ENCODE assay signal across 10 mouse cellular contexts in the genomic region with DNA sequence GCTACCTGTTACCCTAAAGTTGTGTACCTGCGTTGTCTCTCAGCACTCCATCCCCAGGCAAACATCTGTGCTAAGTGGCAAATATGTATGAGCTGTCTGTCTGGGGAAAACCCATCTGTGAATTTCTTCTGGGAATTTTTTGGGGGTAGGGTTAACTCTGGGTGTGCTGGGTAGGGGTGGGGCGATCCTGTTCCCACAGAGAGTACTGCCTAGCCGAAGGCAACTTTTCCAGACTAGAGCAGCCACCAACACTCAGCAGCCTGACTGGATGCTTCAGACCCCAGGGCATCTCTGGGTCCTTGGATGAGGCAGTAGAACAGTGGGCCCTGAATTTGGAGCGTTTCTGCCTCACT. TPM values are rescaled to one million over a fixed set of nuclear protein-coding genes. Genes with fewer than 3 reads are reported as not detected.
DNase-seq lines count a peak whose midpoint lies in the region; ATAC-seq and TF ChIP-seq lines count a peak whose summit lies in the region.
"Had no signal": no experiment of that assay in that cellular context is flagged by ENCODE, and none has a peak within 500 bp of the region (broad histone marks: within the 10 kb centered on the region; RNA-seq: fewer than 3 reads in every experiment).

No protein-coding gene starts in this region.

- no peak for TF ChIP-seq EP300 in lung, postnatal 0 days (IDR thresholded peaks at IDR 0.05)

- no peaks in the 10 kb centered on the region for H3K36me3 ChIP-seq in forebrain, embryonic 15.5 days
- H3K36me3 ChIP-seq in forebrain, embryonic 13.5 days (ENCODE audit: poor library complexity, severe bottlenecking): no peaks in the 10 kb centered on the region
- H3K36me3 ChIP-seq in lung, embryonic 14.5 days (ENCODE audit: insufficient read depth): no peaks in the 10 kb centered on the region
- H3K36me3 ChIP-seq in lung, postnatal 0 days (ENCODE audit: insufficient read depth, low read length): no peaks in the 10 kb centered on the region
- H3K36me3 ChIP-seq in embryonic facial prominence, embryonic 11.5 days (replicated peaks; ENCODE audit: control insufficient read depth, insufficient read depth, low read depth, low read length): no peaks in the 10 kb centered on the region
- H3K36me3 ChIP-seq in limb, embryonic 10.5 days: no peaks in the 10 kb centered on the region
- H3K36me3 ChIP-seq: limb, embryonic 12.5 days had no signal

- H3K4me2 ChIP-seq in forebrain, embryonic 15.5 days (replicated peaks): 0 out of 2 replicates have a peak overlapping the region, but pooled peaks have one; percentile 92
- no peak overlapping the region for H3K4me2 ChIP-seq in forebrain, embryonic 13.5 days
- no peak overlapping the region; the same call in 1 of the 2 replicates for H3K4me2 ChIP-seq in lung, embryonic 14.5 days
- no peak overlapping the region for H3K4me2 ChIP-seq in lung, postnatal 0 days (replicated peaks; ENCODE audit: low read depth, low read length)
- H3K4me2 ChIP-seq in embryonic facial prominence, embryonic 11.5 days (ENCODE audit: low read depth, low read length): no peak overlapping the region

- no peak for DNase-seq in lung, embryonic 14.5 days
- no peak for DNase-seq in lung, postnatal 0 days (ENCODE audit: low spot score)
- no peak for DNase-seq in embryonic facial prominence, embryonic 11.5 days (ENCODE audit: low spot score)
- DNase-seq in limb, embryonic 10.5 days (ENCODE audit: low spot score): no peak
- DNase-seq in cerebellum, postnatal 25 days: no peak
- DNase-seq in right cerebral cortex, postnatal 25 days: no peak

- H3K4me3 ChIP-seq in forebrain, embryonic 15.5 days: no peak overlapping the region
- H3K4me3 ChIP-seq in forebrain, embryonic 13.5 days: no peak overlapping the region
- no peak overlapping the region for H3K4me3 ChIP-seq in lung, embryonic 14.5 days (ENCODE audit: low read depth, low read length)
- no peak overlapping the region for H3K4me3 ChIP-seq in lung, postnatal 0 days (ENCODE audit: low read depth, low read length)
- H3K4me3 ChIP-seq in embryonic facial prominence, embryonic 11.5 days (ENCODE audit: low read depth, low read length): no peak overlapping the region
- 0 out of 2 replicates have a peak overlapping the region, but pooled peaks have one; percentile 56 for H3K4me3 ChIP-seq in limb, embryonic 10.5 days
- H3K4me3 ChIP-seq: myocyte had no signal

- H3K27ac ChIP-seq in forebrain, embryonic 15.5 days (replicated peaks): 0 out of 2 replicates have a peak overlapping the region, but pooled peaks have one; percentile 36
- H3K27ac ChIP-seq in forebrain, embryonic 13.5 days: no peak overlapping the region
- H3K27ac ChIP-seq in lung, embryonic 14.5 days (ENCODE audit: low read depth): peak overlapping the region; percentile 12; the same call in 1 of the 2 replicates
- H3K27ac ChIP-seq in lung, postnatal 0 days (ENCODE audit: low read length): no peak overlapping the region
- no peak overlapping the region for H3K27ac ChIP-seq in embryonic facial prominence, embryonic 11.5 days (replicated peaks; ENCODE audit: low read depth, low read length)
- peak overlapping the region; percentile 50 for H3K27ac ChIP-seq in limb, embryonic 10.5 days

- H3K9ac ChIP-seq in forebrain, embryonic 15.5 days (replicated peaks): no peak overlapping the region
- no peak overlapping the region for H3K9ac ChIP-seq in forebrain, embryonic 13.5 days
- H3K9ac ChIP-seq in lung, embryonic 14.5 days: no peak overlapping the region
- no peak overlapping the region for H3K9ac ChIP-seq in lung, postnatal 0 days (replicated peaks; ENCODE audit: low read depth)
- H3K9ac ChIP-seq in embryonic facial prominence, embryonic 11.5 days (replicated peaks; ENCODE audit: low read length): 0 out of 2 replicates have a peak overlapping the region, but pooled peaks have one; percentile 11

- no peak for TF ChIP-seq CTCF in lung, embryonic 14.5 days (IDR thresholded peaks at IDR 0.05; ENCODE audit: low read depth)
- TF ChIP-seq CTCF in lung, postnatal 0 days (IDR thresholded peaks at IDR 0.05): no peak

- no peak for ATAC-seq in forebrain, embryonic 15.5 days (replicated peaks)
- ATAC-seq in forebrain, embryonic 13.5 days: no peak
- no peak for ATAC-seq in lung, embryonic 14.5 days (ENCODE audit: insufficient read depth)
- no peak for ATAC-seq in lung, postnatal 0 days
- no peak for ATAC-seq in embryonic facial prominence, embryonic 11.5 days (replicated peaks; ENCODE audit: insufficient number of reproducible peaks, low FRiP score, low TSS enrichment, low read depth)

- H3K9me3 ChIP-seq in forebrain, embryonic 15.5 days: no peaks in the 10 kb centered on the region
- no peaks in the 10 kb centered on the region for H3K9me3 ChIP-seq in forebrain, embryonic 13.5 days (replicated peaks)
- no peaks in the 10 kb centered on the region for H3K9me3 ChIP-seq in lung, embryonic 14.5 days (ENCODE audit: low read depth, low read length)
- no peaks in the 10 kb centered on the region for H3K9me3 ChIP-seq in lung, postnatal 0 days (ENCODE audit: low read length)
- no peaks in the 10 kb centered on the region for H3K9me3 ChIP-seq in embryonic facial prominence, embryonic 11.5 days (replicated peaks; ENCODE audit: control insufficient read depth, low read length)
- H3K9me3 ChIP-seq in limb, embryonic 10.5 days (replicated peaks): no peaks in the 10 kb centered on the region
- H3K9me3 ChIP-seq: limb, embryonic 12.5 days had no signal

- 30% methylated on average over 4 of the region's 4 CpGs for WGBS in forebrain, embryonic 15.5 days
- 28% methylated on average over 4 of the region's 4 CpGs for WGBS in forebrain, embryonic 13.5 days
- 18% methylated on average over 4 of the region's 4 CpGs for WGBS in lung, embryonic 14.5 days
- WGBS in lung, postnatal 0 days: 23% methylated on average over 4 of the region's 4 CpGs
- WGBS in embryonic facial prominence, embryonic 11.5 days: 22% methylated on average over 4 of the region's 4 CpGs
- WGBS in limb, embryonic 10.5 days: 23% methylated on average over 4 of the region's 4 CpGs

- H3K4me1 ChIP-seq in forebrain, embryonic 15.5 days: peaks cover 38% of the 10 kb centered on the region
- peaks cover 33% of the 10 kb centered on the region for H3K4me1 ChIP-seq in forebrain, embryonic 13.5 days
- peaks cover 6% of the 10 kb centered on the region; the same call in 1 of the 2 replicates for H3K4me1 ChIP-seq in lung, embryonic 14.5 days (ENCODE audit: insufficient read depth)
- H3K4me1 ChIP-seq in lung, postnatal 0 days (ENCODE audit: insufficient read depth, low read depth, low read length): peaks cover 8% of the 10 kb centered on the region; the same call in 1 of the 2 replicates
- peaks cover 16% of the 10 kb centered on the region for H3K4me1 ChIP-seq in embryonic facial prominence, embryonic 11.5 days (ENCODE audit: control insufficient read depth, insufficient read depth, low read length)
- peaks cover 65% of the 10 kb centered on the region for H3K4me1 ChIP-seq in limb, embryonic 10.5 days

- H3K27me3 ChIP-seq in forebrain, embryonic 15.5 days: peaks cover 5% of the 10 kb centered on the region; the same call in 1 of the 2 replicates
- H3K27me3 ChIP-seq in forebrain, embryonic 13.5 days: peaks cover 40% of the 10 kb centered on the region
- H3K27me3 ChIP-seq in lung, embryonic 14.5 days (ENCODE audit: insufficient read depth, low read length): peaks cover 18% of the 10 kb centered on the region
- H3K27me3 ChIP-seq in lung, postnatal 0 days (replicated peaks; ENCODE audit: insufficient read depth, low read length): no peaks in the 10 kb centered on the region
- peaks cover 5% of the 10 kb centered on the region for H3K27me3 ChIP-seq in embryonic facial prominence, embryonic 11.5 days (ENCODE audit: control insufficient read depth, insufficient read depth, low read length)
- H3K27me3 ChIP-seq in limb, embryonic 10.5 days (ENCODE audit: low read depth, poor library complexity, severe bottlenecking): peaks cover 50% of the 10 kb centered on the region

RNA-seq across cellular contexts. Expression of gene Efna1, which starts 1.3 kb away (rescaled TPM):
- 9.2 and 9.9 TPM in 2 replicates for polyA plus RNA-seq in forebrain, embryonic 15.5 days (2015; fragmentation: Nextera tagmentation; extraction: Ambion mirVana)
- polyA plus RNA-seq in forebrain, embryonic 13.5 days (2015; fragmentation: Nextera tagmentation; extraction: Ambion mirVana): 9.5 and 10.9 TPM in 2 replicates
- polyA plus RNA-seq in lung, embryonic 14.5 days (2014; fragmentation: Nextera tagmentation; extraction: Ambion mirVana): 68.3 and 70.4 TPM in 2 replicates
- 174 and 188 TPM in 2 replicates for polyA plus RNA-seq in lung, postnatal 0 days (2015; fragmentation: Nextera tagmentation; extraction: Ambion mirVana)
- polyA plus RNA-seq in embryonic facial prominence, embryonic 11.5 days (2014; fragmentation: Nextera tagmentation; extraction: Ambion mirVana): 26.9 and 30.2 TPM in 2 replicates
- 29.8 and 36.8 TPM in 2 replicates for polyA plus RNA-seq in limb, embryonic 10.5 days (2016; fragmentation: Nextera tagmentation; extraction: Ambion mirVana)

RNA-seq across cellular contexts. Expression of gene Slc50a1, which starts 11.9 kb away (rescaled TPM):
- 35.4 and 40.6 TPM in 2 replicates for polyA plus RNA-seq in forebrain, embryonic 15.5 days (2015; fragmentation: Nextera tagmentation; extraction: Ambion mirVana)
- 25.8 and 32.7 TPM in 2 replicates for polyA plus RNA-seq in forebrain, embryonic 13.5 days (2015; fragmentation: Nextera tagmentation; extraction: Ambion mirVana)
- 58.5 and 60.2 TPM in 2 replicates for polyA plus RNA-seq in lung, embryonic 14.5 days (2014; fragmentation: Nextera tagmentation; extraction: Ambion mirVana)
- polyA plus RNA-seq in lung, postnatal 0 days (2015; fragmentation: Nextera tagmentation; extraction: Ambion mirVana): 95.7 and 96.4 TPM in 2 replicates
- polyA plus RNA-seq in embryonic facial prominence, embryonic 11.5 days (2014; fragmentation: Nextera tagmentation; extraction: Ambion mirVana): 39.8 and 45.7 TPM in 2 replicates
- 33.2 and 41.3 TPM in 2 replicates for polyA plus RNA-seq in limb, embryonic 10.5 days (2016; fragmentation: Nextera tagmentation; extraction: Ambion mirVana)

RNA-seq across cellular contexts. Expression of gene Dpm3, which starts 23.1 kb away (rescaled TPM):
- 76.5 and 89.6 TPM in 2 replicates for polyA plus RNA-seq in forebrain, embryonic 15.5 days (2015; fragmentation: Nextera tagmentation; extraction: Ambion mirVana)
- polyA plus RNA-seq in forebrain, embryonic 13.5 days (2015; fragmentation: Nextera tagmentation; extraction: Ambion mirVana): 100 and 106 TPM in 2 replicates
- 118 and 119 TPM in 2 replicates for polyA plus RNA-seq in lung, embryonic 14.5 days (2014; fragmentation: Nextera tagmentation; extraction: Ambion mirVana)
- 125 and 136 TPM in 2 replicates for polyA plus RNA-seq in lung, postnatal 0 days (2015; fragmentation: Nextera tagmentation; extraction: Ambion mirVana)
- 82.4 and 87.9 TPM in 2 replicates for polyA plus RNA-seq in embryonic facial prominence, embryonic 11.5 days (2014; fragmentation: Nextera tagmentation; extraction: Ambion mirVana)
- polyA plus RNA-seq in limb, embryonic 10.5 days (2016; fragmentation: Nextera tagmentation; extraction: Ambion mirVana): 82.5 and 84.0 TPM in 2 replicates

RNA-seq across cellular contexts. Expression of gene Trim46, which starts 36.2 kb away (rescaled TPM):
- polyA plus RNA-seq in forebrain, embryonic 15.5 days (2015; fragmentation: Nextera tagmentation; extraction: Ambion mirVana): 57.7 and 58.7 TPM in 2 replicates
- 36.6 and 43.2 TPM in 2 replicates for polyA plus RNA-seq in forebrain, embryonic 13.5 days (2015; fragmentation: Nextera tagmentation; extraction: Ambion mirVana)
- 5.7 and 6.3 TPM in 2 replicates for polyA plus RNA-seq in lung, embryonic 14.5 days (2014; fragmentation: Nextera tagmentation; extraction: Ambion mirVana)
- 1.8 and 2.1 TPM in 2 replicates for polyA plus RNA-seq in lung, postnatal 0 days (2015; fragmentation: Nextera tagmentation; extraction: Ambion mirVana)
- 3.0 and 4.5 TPM in 2 replicates for polyA plus RNA-seq in embryonic facial prominence, embryonic 11.5 days (2014; fragmentation: Nextera tagmentation; extraction: Ambion mirVana)
- polyA plus RNA-seq in limb, embryonic 10.5 days (2016; fragmentation: Nextera tagmentation; extraction: Ambion mirVana): 3.4 and 6.1 TPM in 2 replicates

RNA-seq across cellular contexts. Expression of gene Krtcap2, which starts 36.5 kb away (rescaled TPM):
- 192 and 205 TPM in 2 replicates for polyA plus RNA-seq in forebrain, embryonic 15.5 days (2015; fragmentation: Nextera tagmentation; extraction: Ambion mirVana)
- polyA plus RNA-seq in forebrain, embryonic 13.5 days (2015; fragmentation: Nextera tagmentation; extraction: Ambion mirVana): 221 and 237 TPM in 2 replicates
- 293 and 312 TPM in 2 replicates for polyA plus RNA-seq in lung, embryonic 14.5 days (2014; fragmentation: Nextera tagmentation; extraction: Ambion mirVana)
- 282 and 309 TPM in 2 replicates for polyA plus RNA-seq in lung, postnatal 0 days (2015; fragmentation: Nextera tagmentation; extraction: Ambion mirVana)
- 287 and 288 TPM in 2 replicates for polyA plus RNA-seq in embryonic facial prominence, embryonic 11.5 days (2014; fragmentation: Nextera tagmentation; extraction: Ambion mirVana)
- polyA plus RNA-seq in limb, embryonic 10.5 days (2016; fragmentation: Nextera tagmentation; extraction: Ambion mirVana): 272 and 282 TPM in 2 replicates

Comparison
In these comparisons a context has a peak if more than half of its experiments do, and no peak if none do; other contexts are left out.
1. H3K27ac ChIP-seq: peak in forebrain, embryonic 15.5 days (single experiment), lung, embryonic 14.5 days (single experiment) and limb, embryonic 10.5 days (single experiment); none in forebrain, embryonic 13.5 days (single experiment), lung, postnatal 0 days (single experiment) and embryonic facial prominence, embryonic 11.5 days (single experiment).